Mouse (Mus musculus): ENCODE measurements at regions not wholly inside any gene's neighbourhood (a gene's known extent, or its start where the extent isn't known, plus 50 kb on each side); places are given as distances from the start of the nearest gene placed in this dataset.

DNA sequence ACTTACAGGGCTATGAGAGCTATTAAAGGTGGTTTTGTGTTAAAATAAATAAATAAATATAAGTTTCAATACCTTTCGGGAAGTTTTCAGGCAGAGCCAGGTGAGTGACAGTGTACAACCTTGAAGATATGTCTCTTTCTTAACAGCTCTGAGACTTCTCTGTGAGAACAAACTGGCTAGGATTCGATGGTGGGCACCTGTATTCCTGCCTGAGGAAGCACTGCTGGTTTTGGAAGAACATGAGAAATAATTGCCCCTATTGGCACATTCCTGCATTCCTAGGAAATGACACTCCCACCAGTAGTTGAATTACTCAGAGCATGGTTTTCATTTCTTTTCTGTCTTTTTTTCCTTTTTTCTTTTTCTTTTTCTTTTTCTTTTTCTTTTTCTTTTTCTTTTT lies 277.8 kb upstream of the Pbx1 start:
- H3K27me3 ChIP-seq (ENCODE audit: control insufficient read depth, insufficient read depth, low read depth, low read length) = no peaks in the 10 kb centered on the region
- peak; percentile 47 for ATAC-seq (ENCODE audit: low read depth)
- peak overlapping the region; percentile 71 for H3K27ac ChIP-seq (ENCODE audit: low read length)

GRCm38 (mm10) chr1:168709017-168709681 lies 277.1 kb upstream of the Pbx1 start:
- peak overlapping the region; percentile 71 for H3K27ac ChIP-seq (ENCODE audit: low read length)
- peaks cover 3% of the 10 kb centered on the region; the same call in 1 of the 2 replicates for H3K4me1 ChIP-seq (replicated peaks; ENCODE audit: control insufficient read depth, insufficient read depth, low read length)
- no peaks in the 10 kb centered on the region for H3K27me3 ChIP-seq (ENCODE audit: control insufficient read depth, insufficient read depth, low read depth, low read length)
- 8% methylated on average over 21 of the region's 21 CpGs for WGBS
- no peaks in the 10 kb centered on the region for H3K9me3 ChIP-seq (ENCODE audit: control insufficient read depth, low read length)
- H3K4me3 ChIP-seq (ENCODE audit: low read length) = 0 out of 2 replicates have a peak overlapping the region, but pooled peaks have one; percentile 7
- peak; percentile 68 for ATAC-seq (ENCODE audit: low read depth)
- no peak overlapping the region for H3K9ac ChIP-seq (ENCODE audit: low read length)
- H3K36me3 ChIP-seq (ENCODE audit: control insufficient read depth, insufficient read depth, low read length) = no peaks in the 10 kb centered on the region
- H3K4me2 ChIP-seq (ENCODE audit: low read depth, low read length) = peak overlapping the region; percentile 32

More for the DNA sequence above, 277.8 kb upstream of the Pbx1 start:
- Histone ChIP-seq H3K36me3 (ENCODE audit: control insufficient read depth, insufficient read depth, low read length) (no peaks in the 10 kb centered on the region), H3K4me1 (replicated peaks; ENCODE audit: control insufficient read depth, insufficient read depth, low read length) (peaks cover 3% of the 10 kb centered on the region; the same call in 1 of the 2 replicates), H3K9me3 (ENCODE audit: control insufficient read depth, low read length) (no peaks in the 10 kb centered on the region), H3K9ac (ENCODE audit: low read length) (no peak overlapping the region), H3K4me2 (ENCODE audit: low read depth, low read length) (peak overlapping the region; percentile 32), H3K4me3 (ENCODE audit: low read length) (0 out of 2 replicates have a peak overlapping the region, but pooled peaks have one; percentile 7)
- WGBS = 56% methylated on average over 2 of the region's 2 CpGs

DNA sequence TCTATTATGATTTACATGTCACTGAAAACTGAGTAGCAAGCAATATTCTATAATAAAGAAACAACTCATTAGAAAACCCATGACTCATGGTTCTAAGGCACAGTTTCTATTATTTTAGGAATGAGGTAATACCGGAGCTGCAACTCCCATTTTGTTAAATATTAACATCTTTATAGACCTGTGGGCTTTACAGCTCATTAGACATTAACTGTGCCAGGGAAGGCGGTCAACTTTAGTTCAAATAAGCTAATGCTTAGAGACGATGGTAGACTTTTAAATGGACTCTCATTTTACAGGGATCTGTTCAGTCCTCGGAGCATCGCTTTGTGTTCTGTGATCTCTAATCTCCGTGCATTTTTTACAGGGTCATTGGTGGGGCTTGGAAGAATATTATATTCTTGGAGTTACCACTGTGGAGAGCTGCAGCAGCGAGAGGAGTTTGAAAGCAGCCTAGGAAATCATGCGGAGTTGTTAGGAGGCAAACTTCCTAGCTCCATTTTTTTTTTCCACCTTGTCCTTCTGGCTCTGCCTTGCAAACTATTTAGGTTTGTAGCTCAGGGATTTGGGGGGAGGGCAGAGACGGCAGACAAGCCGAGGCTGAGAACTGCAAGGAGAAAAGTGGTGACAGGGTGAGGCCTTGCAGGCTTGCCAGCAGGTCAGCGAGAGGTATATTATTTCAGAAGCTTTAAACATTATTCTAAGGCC lies 276.2 kb upstream of the Pbx1 start:
- H3K4me3 ChIP-seq (ENCODE audit: low read length) = no peak overlapping the region
- ATAC-seq (ENCODE audit: low read depth) = peak; percentile 70; the same call in 1 of the 2 replicates

DNA sequence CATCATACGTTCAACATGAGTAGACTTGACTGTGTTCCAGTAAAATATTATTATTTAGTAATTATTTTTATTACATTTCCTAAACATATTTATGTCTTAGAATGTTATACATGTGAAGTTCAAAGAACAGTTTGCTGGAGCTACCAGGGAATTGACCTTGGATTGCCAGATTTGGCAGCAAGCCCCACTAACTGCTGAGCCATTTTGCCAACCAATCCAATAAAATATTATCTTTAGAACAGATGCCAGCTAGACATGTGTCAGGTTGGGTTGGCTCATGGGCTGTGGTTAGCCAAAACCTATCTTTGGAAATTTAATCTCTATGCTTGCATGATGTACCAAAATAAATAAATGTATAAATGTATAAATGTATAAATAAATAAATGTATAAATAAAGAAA lies 265.3 kb upstream of the Pbx1 start:
- ATAC-seq (ENCODE audit: low read depth) = no peak
- Histone ChIP-seq H3K4me2 (ENCODE audit: low read depth, low read length) (no peak overlapping the region), H3K27me3 (ENCODE audit: control insufficient read depth, insufficient read depth, low read depth, low read length) (no peaks in the 10 kb centered on the region), H3K27ac (ENCODE audit: low read length) (no peak overlapping the region), H3K4me3 (ENCODE audit: low read length) (no peak overlapping the region), H3K4me1 (replicated peaks; ENCODE audit: control insufficient read depth, insufficient read depth, low read length) (no peaks in the 10 kb centered on the region), H3K9ac (ENCODE audit: low read length) (no peak overlapping the region), H3K36me3 (ENCODE audit: control insufficient read depth, insufficient read depth, low read length) (no peaks in the 10 kb centered on the region), H3K9me3 (ENCODE audit: control insufficient read depth, low read length) (no peaks in the 10 kb centered on the region)
- 77% methylated on average over 1 of the region's 1 CpGs for WGBS

More for the DNA sequence above, 276.2 kb upstream of the Pbx1 start:
- 22% methylated on average over 11 of the region's 11 CpGs for whole genome bisulfite sequencing
- Histone ChIP-seq H3K4me1 (replicated peaks; ENCODE audit: control insufficient read depth, insufficient read depth, low read length) (peaks cover 3% of the 10 kb centered on the region; the same call in 1 of the 2 replicates), H3K4me2 (ENCODE audit: low read depth, low read length) (peak overlapping the region; percentile 32), H3K9ac (ENCODE audit: low read length) (no peak overlapping the region), H3K27ac (ENCODE audit: low read length) (peak overlapping the region; percentile 71), H3K36me3 (ENCODE audit: control insufficient read depth, insufficient read depth, low read length) (no peaks in the 10 kb centered on the region), H3K27me3 (ENCODE audit: control insufficient read depth, insufficient read depth, low read depth, low read length) (no peaks in the 10 kb centered on the region), H3K9me3 (ENCODE audit: control insufficient read depth, low read length) (no peaks in the 10 kb centered on the region)

- Histone ChIP-seq H3K36me3 (ENCODE audit: control insufficient read depth, insufficient read depth, low read length) (no peaks in the 10 kb centered on the region), H3K27ac (ENCODE audit: low read length) (no peak overlapping the region), H3K4me2 (ENCODE audit: low read depth, low read length) (no peak overlapping the region), H3K9ac (ENCODE audit: low read length) (no peak overlapping the region), H3K4me3 (ENCODE audit: low read length) (no peak overlapping the region), H3K4me1 (replicated peaks; ENCODE audit: control insufficient read depth, insufficient read depth, low read length) (no peaks in the 10 kb centered on the region), H3K27me3 (ENCODE audit: control insufficient read depth, insufficient read depth, low read depth, low read length) (no peaks in the 10 kb centered on the region), H3K9me3 (ENCODE audit: control insufficient read depth, low read length) (no peaks in the 10 kb centered on the region)
- ATAC-seq (ENCODE audit: low read depth) = no peak
- 66% methylated on average over 7 of the region's 7 CpGs for WGBS
Measured at GRCm38 (mm10) chr1:168686821-168687220, 254.8 kb upstream of the Pbx1 start.

- peak; percentile 76 for ATAC-seq (ENCODE audit: low read depth)
- 12% methylated on average over 2 of the region's 2 CpGs for WGBS
- no peak overlapping the region for H3K4me2 ChIP-seq (ENCODE audit: low read depth, low read length)
Measured at GRCm38 (mm10) chr1:168685147-168685546, 253.1 kb upstream of the Pbx1 start.

DNA sequence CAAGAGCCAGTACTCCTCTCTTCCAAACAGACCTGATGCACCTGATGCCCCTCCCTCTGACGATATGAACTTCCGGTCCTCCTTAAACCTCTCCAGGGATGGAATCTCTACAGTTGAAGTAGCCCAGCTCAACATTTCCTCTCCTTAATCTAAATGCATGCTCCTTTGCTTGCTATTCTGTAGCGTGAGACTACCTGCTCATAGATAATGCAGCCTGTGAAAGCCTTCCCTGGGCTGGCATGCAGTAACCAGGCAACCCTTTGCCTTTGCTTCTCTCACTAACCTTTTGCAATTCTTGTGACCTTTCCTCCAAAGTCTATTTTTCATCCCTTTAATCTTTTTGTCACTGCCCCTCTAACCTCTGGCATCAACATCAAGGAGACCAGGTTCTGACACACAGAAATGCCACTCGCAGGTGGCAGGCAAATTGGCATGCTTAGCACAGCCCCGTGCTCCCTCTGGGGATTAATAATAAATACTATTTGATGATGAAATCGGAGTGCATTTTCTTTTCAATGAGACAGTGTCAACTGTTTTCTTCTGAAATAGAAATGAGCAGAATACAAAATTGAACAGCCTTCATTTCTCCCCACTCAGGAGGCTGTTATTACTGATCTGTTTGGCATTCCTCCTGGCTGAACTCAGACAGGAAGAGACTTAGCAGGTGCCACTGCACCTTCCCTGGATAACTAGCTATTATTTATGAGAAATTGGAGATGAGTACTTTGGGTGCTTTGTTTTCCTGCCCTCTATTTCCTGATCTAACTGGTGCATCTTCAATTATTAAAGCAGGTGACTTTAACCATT lies 249.8 kb upstream of the Pbx1 start:
- no peak for ATAC-seq (ENCODE audit: low read depth)
- H3K27me3 ChIP-seq (ENCODE audit: control insufficient read depth, insufficient read depth, low read depth, low read length) = no peaks in the 10 kb centered on the region
- no peaks in the 10 kb centered on the region for H3K9me3 ChIP-seq (ENCODE audit: control insufficient read depth, low read length)
- H3K27ac ChIP-seq (ENCODE audit: low read length) = no peak overlapping the region
- H3K9ac ChIP-seq (ENCODE audit: low read length) = no peak overlapping the region
- no peak overlapping the region for H3K4me3 ChIP-seq (ENCODE audit: low read length)
- H3K4me2 ChIP-seq (ENCODE audit: low read depth, low read length) = no peak overlapping the region
- H3K36me3 ChIP-seq (ENCODE audit: control insufficient read depth, insufficient read depth, low read length) = no peaks in the 10 kb centered on the region
- 64% methylated on average over 6 of the region's 6 CpGs for WGBS
- H3K4me1 ChIP-seq (replicated peaks; ENCODE audit: control insufficient read depth, insufficient read depth, low read length) = no peaks in the 10 kb centered on the region

More at GRCm38 (mm10) chr1:168685147-168685546, 253.1 kb upstream of the Pbx1 start:
- Histone ChIP-seq H3K36me3 (ENCODE audit: control insufficient read depth, insufficient read depth, low read length) (no peaks in the 10 kb centered on the region), H3K9ac (ENCODE audit: low read length) (no peak overlapping the region), H3K27ac (ENCODE audit: low read length) (peak overlapping the region; percentile 10; the same call in 1 of the 2 replicates), H3K4me3 (ENCODE audit: low read length) (no peak overlapping the region), H3K27me3 (ENCODE audit: control insufficient read depth, insufficient read depth, low read depth, low read length) (no peaks in the 10 kb centered on the region), H3K4me1 (replicated peaks; ENCODE audit: control insufficient read depth, insufficient read depth, low read length) (no peaks in the 10 kb centered on the region), H3K9me3 (ENCODE audit: control insufficient read depth, low read length) (no peaks in the 10 kb centered on the region)

DNA sequence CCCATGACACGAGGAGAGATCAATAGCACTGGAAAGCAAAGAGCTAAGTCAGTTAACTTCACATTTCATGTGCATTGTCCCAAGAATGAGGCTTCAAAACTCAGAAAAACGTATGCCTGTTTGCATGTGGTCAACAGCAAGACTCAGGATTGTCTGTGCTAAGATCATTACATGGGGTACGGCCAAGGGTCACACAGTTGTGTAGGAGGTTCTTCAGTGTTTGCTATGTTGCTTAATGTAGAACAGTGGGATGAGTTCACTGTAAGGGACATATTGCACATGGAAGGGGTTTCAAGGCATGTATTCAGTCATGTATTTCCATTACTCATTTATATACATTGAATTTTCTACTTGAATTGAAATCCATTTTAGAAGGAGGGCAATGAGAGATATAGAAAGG lies 248.6 kb upstream of the Pbx1 start:
- no peak for ATAC-seq (ENCODE audit: low read depth)
- H3K9ac ChIP-seq (ENCODE audit: low read length) = no peak overlapping the region
- 81% methylated on average over 3 of the region's 3 CpGs for WGBS

More for the DNA sequence above, 248.6 kb upstream of the Pbx1 start:
- no peak overlapping the region for H3K27ac ChIP-seq (ENCODE audit: low read length)
- H3K27me3 ChIP-seq (ENCODE audit: control insufficient read depth, insufficient read depth, low read depth, low read length) = peaks cover 3% of the 10 kb centered on the region; the same call in 1 of the 2 replicates
- no peaks in the 10 kb centered on the region for H3K9me3 ChIP-seq (ENCODE audit: control insufficient read depth, low read length)
- no peaks in the 10 kb centered on the region for H3K36me3 ChIP-seq (ENCODE audit: control insufficient read depth, insufficient read depth, low read length)
- no peaks in the 10 kb centered on the region for H3K4me1 ChIP-seq (replicated peaks; ENCODE audit: control insufficient read depth, insufficient read depth, low read length)
- no peak overlapping the region for H3K4me3 ChIP-seq (ENCODE audit: low read length)
- no peak overlapping the region for H3K4me2 ChIP-seq (ENCODE audit: low read depth, low read length)

All from lung, embryonic 16.5 days (tissue).